Mouse (Mus musculus) midbrain, embryonic 16.5 days (tissue): ENCODE measurements around the gene Edn1. TPM values are rescaled to one million over a fixed set of nuclear protein-coding genes. Genes with fewer than 3 reads are reported as not detected.

Source experiments
- ATAC-seq: fragments of 200-750 bp; cut with Nextera tagmentation; 2 replicates; pipeline ENCODE4 v1.8.0; 2017; ENCODE audit warnings: moderate TSS enrichment
- H3K27ac ChIP-seq: fragments of 300-500 bp; sonication (generic); 2 replicates; pipeline ENCODE4 v1.5.1; 2014; ENCODE audit warnings: mild to moderate bottlenecking, low read length, mixed read lengths
- H3K27me3 ChIP-seq: fragments of 300-500 bp; sonication (generic); 2 replicates; pipeline ENCODE4 v1.6.1; 2014; ENCODE audit warnings: low read depth, low read length, mixed read lengths; ENCODE audit not compliant: control insufficient read depth, insufficient read depth
- H3K36me3 ChIP-seq: fragments of 300-500 bp; sonication (generic); 2 replicates; pipeline ENCODE4 v1.6.1; 2014; ENCODE audit warnings: mild to moderate bottlenecking, low read length, moderate library complexity, mixed read lengths; ENCODE audit not compliant: control insufficient read depth, insufficient read depth
- H3K4me1 ChIP-seq: fragments of 300-500 bp; sonication (generic); 2 replicates; pipeline ENCODE4 v1.6.1; 2014; ENCODE audit warnings: mild to moderate bottlenecking, low read length, mixed read lengths; ENCODE audit not compliant: control insufficient read depth, insufficient read depth
- H3K4me2 ChIP-seq: fragments of 300-500 bp; sonication (generic); 2 replicates; pipeline ENCODE4 v1.6.1; 2014; ENCODE audit warnings: mild to moderate bottlenecking, low read length, mixed read lengths
- H3K4me3 ChIP-seq: fragments of 300-500 bp; sonication (generic); 2 replicates; pipeline ENCODE4 v1.5.1; 2014; ENCODE audit warnings: low read depth, mild to moderate bottlenecking, low read length, moderate library complexity, mixed read lengths
- H3K9ac ChIP-seq: fragments of 300-500 bp; sonication (generic); 2 replicates; pipeline ENCODE4 v1.6.1; 2014; ENCODE audit warnings: low read depth, low read length, mixed read lengths
- H3K9me3 ChIP-seq: fragments of 300-500 bp; sonication (generic); replicated peaks from 2 replicates; pipeline ENCODE4 v1.6.1; 2014; ENCODE audit warnings: mild to moderate bottlenecking, low read length, mixed read lengths; ENCODE audit not compliant: control insufficient read depth, poor library complexity, severe bottlenecking
- WGBS: fragments of 180-500 bp; shearing (Covaris S2); extraction: QIAGEN DNeasy Blood & Tissue Kit; methylation state at CpG from one replicate; pipeline ENCODE4 v1.1.7; 2014; 5-methylcytosine and 5-hydroxymethylcytosine counted together
- polyA plus RNA-seq: library from polyadenylated mRNA; unstranded; fragments of >200 nt; fragmentation: Nextera tagmentation; extraction: Ambion mirVana; gene quantifications from 2 replicates; pipeline ENCODE4 v1.2.1, GENCODE M21; 2015

Edn1 gene
- polyA plus RNA-seq, 1 experiment from 2014 or later, result 2.9 TPM

GRCm38 (mm10) chr13:42286768-42287167 is 14.5 kb upstream of the Edn1 start:
- H3K36me3 ChIP-seq, result no peaks in the 10 kb centered on the region
- no peak for ATAC-seq
- H3K4me1 ChIP-seq, result no peaks in the 10 kb centered on the region
- H3K27ac ChIP-seq, result no peak overlapping the region
- 92% methylated on average over 4 of the region's 4 CpGs for WGBS
- no peaks in the 10 kb centered on the region for H3K9me3 ChIP-seq
- no peaks in the 10 kb centered on the region for H3K27me3 ChIP-seq
- H3K9ac ChIP-seq, result no peak overlapping the region
- no peak overlapping the region for H3K4me2 ChIP-seq
- H3K4me3 ChIP-seq, result no peak overlapping the region

GRCm38 (mm10) chr13:42292593-42292992 is 8.7 kb upstream of the Edn1 start:
- H3K27me3 ChIP-seq, result no peaks in the 10 kb centered on the region
- no peaks in the 10 kb centered on the region for H3K36me3 ChIP-seq
- H3K9me3 ChIP-seq, result no peaks in the 10 kb centered on the region
- H3K27ac ChIP-seq, result no peak overlapping the region
- no peak overlapping the region for H3K4me3 ChIP-seq
- no peak overlapping the region for H3K9ac ChIP-seq
- H3K4me1 ChIP-seq, result peaks cover 2% of the 10 kb centered on the region; the same call in 1 of the 2 replicates
- 85% methylated on average over 5 of the region's 5 CpGs for WGBS
- ATAC-seq, result no peak
- no peak overlapping the region for H3K4me2 ChIP-seq

- no peaks in the 10 kb centered on the region for H3K9me3 ChIP-seq
- H3K27ac ChIP-seq, result no peak overlapping the region
- no peaks in the 10 kb centered on the region for H3K36me3 ChIP-seq
- WGBS, result 70% methylated on average over 8 of the region's 8 CpGs
- H3K27me3 ChIP-seq, result 0 out of 2 replicates have a peak, but pooled peaks cover 4% of the 10 kb centered on the region
- H3K4me1 ChIP-seq, result peaks cover 16% of the 10 kb centered on the region
- ATAC-seq, result no peak
- no peak overlapping the region for H3K4me3 ChIP-seq
- H3K4me2 ChIP-seq, result no peak overlapping the region
- no peak overlapping the region for H3K9ac ChIP-seq
Observed at GRCm38 (mm10) chr13:42298302-42298701, 3.0 kb upstream of the Edn1 start.

- no peaks in the 10 kb centered on the region for H3K36me3 ChIP-seq
Observed at GRCm38 (mm10) chr13:42298766-42299165, 2.5 kb upstream of the Edn1 start.

GRCm38 (mm10) chr13:42300567-42300966 is 709 bp upstream of the Edn1 start:
- no peak overlapping the region for H3K4me3 ChIP-seq
- ATAC-seq, result no peak
- H3K4me1 ChIP-seq, result peaks cover 15% of the 10 kb centered on the region
- H3K36me3 ChIP-seq, result no peaks in the 10 kb centered on the region
- no peaks in the 10 kb centered on the region for H3K9me3 ChIP-seq
- no peak overlapping the region for H3K9ac ChIP-seq
- H3K27me3 ChIP-seq, result peaks cover 7% of the 10 kb centered on the region; the same call in 1 of the 2 replicates
- peak overlapping the region; percentile 81 for H3K4me2 ChIP-seq
- no peak overlapping the region for H3K27ac ChIP-seq
- 3% methylated on average over 10 of the region's 11 CpGs for WGBS

More at GRCm38 (mm10) chr13:42298766-42299165, 2.5 kb upstream of the Edn1 start:
- no peaks in the 10 kb centered on the region for H3K9me3 ChIP-seq
- no peak overlapping the region for H3K4me3 ChIP-seq
- peaks cover 15% of the 10 kb centered on the region for H3K4me1 ChIP-seq
- peaks cover 7% of the 10 kb centered on the region; the same call in 1 of the 2 replicates for H3K27me3 ChIP-seq
- H3K4me2 ChIP-seq, result no peak overlapping the region
- H3K9ac ChIP-seq, result no peak overlapping the region
- ATAC-seq, result no peak
- H3K27ac ChIP-seq, result no peak overlapping the region

- WGBS, result 4% methylated on average over 27 of the region's 27 CpGs
- no peak for ATAC-seq
- H3K9ac ChIP-seq, result no peak overlapping the region
- H3K4me1 ChIP-seq, result peaks cover 15% of the 10 kb centered on the region
- peak overlapping the region; percentile 43 for H3K4me3 ChIP-seq
- H3K36me3 ChIP-seq, result no peaks in the 10 kb centered on the region
- H3K27me3 ChIP-seq, result peaks cover 7% of the 10 kb centered on the region; the same call in 1 of the 2 replicates
- no peak overlapping the region for H3K27ac ChIP-seq
- H3K9me3 ChIP-seq, result no peaks in the 10 kb centered on the region
- H3K4me2 ChIP-seq, result peak overlapping the region; percentile 81
Observed at GRCm38 (mm10) chr13:42301961-42302861, 935 bp downstream of the Edn1 start.

GRCm38 (mm10) chr13:42303180-42303929 is 2.1 kb downstream of the Edn1 start:
- no peaks in the 10 kb centered on the region for H3K36me3 ChIP-seq
- 16% methylated on average over 11 of the region's 11 CpGs for WGBS
- no peak for ATAC-seq
- no peak overlapping the region for H3K9ac ChIP-seq
- H3K27me3 ChIP-seq, result peaks cover 7% of the 10 kb centered on the region; the same call in 1 of the 2 replicates
- H3K4me3 ChIP-seq, result peak overlapping the region; percentile 1; the same call in 1 of the 2 replicates
- H3K4me2 ChIP-seq, result peak overlapping the region; percentile 81
- H3K27ac ChIP-seq, result no peak overlapping the region
- H3K9me3 ChIP-seq, result no peaks in the 10 kb centered on the region
- H3K4me1 ChIP-seq, result peaks cover 15% of the 10 kb centered on the region

- Histone ChIP-seq H3K9ac (no peak overlapping the region), H3K9me3 (no peaks in the 10 kb centered on the region), H3K4me3 (no peak overlapping the region), H3K4me1 (peaks cover 15% of the 10 kb centered on the region), H3K36me3 (no peaks in the 10 kb centered on the region), H3K4me2 (no peak overlapping the region), H3K27ac (no peak overlapping the region), H3K27me3 (peaks cover 7% of the 10 kb centered on the region; the same call in 1 of the 2 replicates)
- no peak for ATAC-seq
- 85% methylated on average over 8 of the region's 8 CpGs for WGBS
Observed at GRCm38 (mm10) chr13:42304139-42304538, 2.9 kb downstream of the Edn1 start.
